ENCODE assay signal across 11 mouse cellular contexts in the genomic region with DNA sequence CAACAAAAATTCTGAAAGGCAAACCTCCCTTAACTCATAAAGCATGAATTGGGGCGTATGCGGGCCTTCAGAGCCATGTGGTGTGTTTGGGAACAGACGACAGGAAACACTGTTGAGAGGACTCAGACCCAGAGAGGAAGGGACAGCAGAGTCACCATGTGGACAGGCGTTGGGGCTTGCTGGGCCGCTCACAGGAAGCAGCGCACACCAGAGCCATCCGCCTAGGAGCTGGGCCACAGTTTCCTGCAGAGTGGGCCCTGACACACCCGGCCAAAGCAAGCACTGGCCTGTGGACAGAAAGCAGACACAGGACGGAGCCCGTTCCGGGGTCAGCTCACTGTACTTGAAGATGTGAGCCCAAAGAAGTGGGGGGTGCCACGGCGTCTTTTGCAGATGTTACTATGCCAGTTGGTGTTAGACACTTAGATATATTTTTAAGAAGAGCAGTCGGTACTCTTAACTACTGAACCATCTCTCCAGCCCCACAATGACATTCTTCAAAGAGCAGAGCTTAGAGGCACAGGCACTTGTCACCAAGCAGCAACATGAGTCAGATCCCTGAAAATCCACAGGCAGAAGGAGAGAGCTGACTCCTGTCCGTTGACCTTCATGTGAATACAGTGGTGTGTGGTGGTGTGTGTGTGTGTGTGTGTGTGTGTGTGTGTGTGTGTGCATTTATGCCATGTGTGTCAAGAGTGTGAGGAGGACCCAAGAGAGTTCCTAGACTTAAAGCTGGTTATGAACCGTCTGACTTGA. TPM values are rescaled to one million over a fixed set of nuclear protein-coding genes. Genes with fewer than 3 reads are reported as not detected.
A peak's percentile ranks its signal among the peaks of the same experiment; 100 is the strongest.
DNase-seq lines count a peak whose midpoint lies in the region; ATAC-seq and TF ChIP-seq lines count a peak whose summit lies in the region.
"Had no signal": no experiment of that assay in that cellular context is flagged by ENCODE, and none has a peak within 500 bp of the region (broad histone marks: within the 10 kb centered on the region; RNA-seq: fewer than 3 reads in every experiment).

No protein-coding gene starts in this region.

- no peak overlapping the region for H3K27ac ChIP-seq in lung, postnatal 0 days (ENCODE audit: low read length)

- intact Hi-C loops in left cerebral cortex, postnatal 25 days (cut with DNase I) = no loop called here

- H3K9ac ChIP-seq in lung, postnatal 0 days (replicated peaks; ENCODE audit: low read depth) = no peak overlapping the region
- H3K9ac ChIP-seq: forebrain, postnatal 0 days had no signal

- no peaks in the 10 kb centered on the region for H3K4me1 ChIP-seq in lung, postnatal 0 days (ENCODE audit: insufficient read depth, low read depth, low read length)

- no peak for TF ChIP-seq CTCF in lung, postnatal 0 days (IDR thresholded peaks at IDR 0.05)

- ATAC-seq in lung, postnatal 0 days = peak; percentile 93
- ATAC-seq: forebrain, postnatal 0 days had no signal

- WGBS in lung, postnatal 0 days = 51% methylated on average over 16 of the region's 16 CpGs

- no peak for TF ChIP-seq EP300 in lung, postnatal 0 days (IDR thresholded peaks at IDR 0.05)

- no peak overlapping the region for H3K4me2 ChIP-seq in lung, postnatal 0 days (replicated peaks; ENCODE audit: low read depth, low read length)

- H3K27me3 ChIP-seq in lung, postnatal 0 days (replicated peaks; ENCODE audit: insufficient read depth, low read length) = no peaks in the 10 kb centered on the region
- H3K27me3 ChIP-seq: CH12.LX had no signal

- H3K9me3 ChIP-seq in lung, postnatal 0 days (ENCODE audit: low read length) = no peaks in the 10 kb centered on the region

- H3K36me3 ChIP-seq in lung, postnatal 0 days (ENCODE audit: insufficient read depth, low read length) = no peaks in the 10 kb centered on the region

- peak; percentile 24 to 68 for DNase-seq in heart, adult 18-20 months
- DNase-seq in heart, adult 8-10 months (ENCODE audit: low spot score) = no peak
- peak; percentile 39 to 71 for DNase-seq in heart, adult 9 months (ENCODE audit: low spot score in 2 of 2)
- DNase-seq in kidney, adult 8-10 months = peak; percentile 31 to 42
- DNase-seq in lung, postnatal 0 days (ENCODE audit: low spot score) = peak; percentile 56
- DNase-seq in thymus, postnatal 25 days = no peak
- DNase-seq in MN1 (ENCODE audit: low spot score) = no peak
- no peak for DNase-seq in left cerebral cortex, postnatal 25 days (ENCODE audit: low spot score in 2 of 2)
- DNase-seq: forebrain, postnatal 0 days had no signal

- no peak overlapping the region for H3K4me3 ChIP-seq in lung, postnatal 0 days (ENCODE audit: low read depth, low read length)

RNA-seq across cellular contexts. Expression of gene Fscn1, which starts 22.1 kb away (rescaled TPM):
- total RNA-seq in heart, adult 18-20 months (2021) = 10 to 100 TPM; 18.2 to 21.6 TPM
- 10 to 100 TPM in 3 of 4 experiments, 1 to 10 TPM in 1; 9.9 to 28.6 (median 23.6) TPM for total RNA-seq in heart, adult 8-10 months (2022)
- 69.1 and 81.4 TPM in 2 replicates for polyA plus RNA-seq in lung, postnatal 0 days (2015; fragmentation: Nextera tagmentation; extraction: Ambion mirVana)
- 100 to 1,000 TPM; 384 to 450 TPM for total RNA-seq in left cerebral cortex, postnatal 25 days (2021)
- total RNA-seq: neutrophil, adult 5-6 weeks had no signal

Comparison
In these comparisons a context has a peak if more than half of its experiments do, and no peak if none do; other contexts are left out.
1. DNase-seq: peak in heart, adult 18-20 months (2 of 2), heart, adult 9 months (2 of 2), kidney, adult 8-10 months (2 of 2) and lung, postnatal 0 days (single experiment); none in heart, adult 8-10 months (single experiment), thymus, postnatal 25 days (single experiment), MN1 (single experiment) and left cerebral cortex, postnatal 25 days (0 of 2).
2. RNA of gene Fscn1, which starts 22.1 kb away (total RNA-seq): 384 to 450 TPM in left cerebral cortex, postnatal 25 days; 9.9 to 28.6 TPM in heart, adult 8-10 months and 18.2 to 21.6 TPM in heart, adult 18-20 months; every median in the first group is over 10 times any median in the second.